Mouse (Mus musculus) activated CD4-positive, CD25-positive, alpha-beta regulatory T cell, adult 9 weeks (primary cell): ENCODE data around the gene Zfp994. TPM values are rescaled to one million over a fixed set of nuclear protein-coding genes. Genes with fewer than 3 reads are reported as not detected.

Source experiments
- polyA plus RNA-seq: library from polyadenylated mRNA; unstranded; fragments of 100-300 nt; shearing (Covaris generic); gene quantifications from one replicate; pipeline ENCODE4 v1.2.1, GENCODE M21; 2017

Zfp994 gene
- polyA plus RNA-seq, result 5.9 TPM

GRCm38 (mm10) chr17:22225422-22226012, at the start of gene Zfp994:
Zfp994 (minus strand) TSS chr17:22225616.

GRCm38 (mm10) chr17:22165722-22166294, 59.6 kb downstream of the Zfp994 start, which contains the start of gene Zfp947:
Zfp947 (minus strand) TSS chr17:22166190.

Other genes starting within 250 kb of the Zfp994 start
- gene Zfp947, start 59.4 kb downstream of the Zfp994 start, polyA plus RNA-seq, result 2.1 TPM
- 18.1 TPM for gene CT030661.1, start 89.2 kb upstream of the Zfp994 start, polyA plus RNA-seq
- 14.8 TPM for gene Zfp944, start 135.8 kb upstream of the Zfp994 start, polyA plus RNA-seq
- 21.0 TPM for gene Zfp758, start 135.8 kb upstream of the Zfp994 start, polyA plus RNA-seq
- 3.7 TPM for gene Zfp946, start 198.6 kb upstream of the Zfp994 start, polyA plus RNA-seq